Mouse (Mus musculus) bone marrow, adult 2 months (tissue): ENCODE data around the gene Nup210l.

Source experiments
- CTCF ChIP-seq: fragments of 200-500 bp; IDR thresholded peaks from 2 replicates; pipeline ENCODE4 v1.5.1; 2011; ENCODE audit warnings: low read length, control low read depth; ENCODE audit not compliant: control insufficient read depth, insufficient read depth
- POLR2A ChIP-seq: fragments of 200-500 bp; IDR thresholded peaks from 2 replicates; pipeline ENCODE4 v1.6.1; 2011; ENCODE audit warnings: low read depth, mild to moderate bottlenecking, control low read depth, low read length, borderline replicate concordance; ENCODE audit not compliant: control insufficient read depth

- TF ChIP-seq POLR2A = no peak
- TF ChIP-seq CTCF = no peak
These were observed 18.7 kb upstream of the Nup210l start for GRCm38 (mm10) chr3:90085281-90085680.
